Mouse (Mus musculus): ENCODE results near the gene Gm43951.
"Not testable (repeated sequence)": the region's sequence is repeated elsewhere in the genome, so short reads cannot be mapped to it uniquely, and the experiment has no call there.

Gm43951 gene

DNA sequence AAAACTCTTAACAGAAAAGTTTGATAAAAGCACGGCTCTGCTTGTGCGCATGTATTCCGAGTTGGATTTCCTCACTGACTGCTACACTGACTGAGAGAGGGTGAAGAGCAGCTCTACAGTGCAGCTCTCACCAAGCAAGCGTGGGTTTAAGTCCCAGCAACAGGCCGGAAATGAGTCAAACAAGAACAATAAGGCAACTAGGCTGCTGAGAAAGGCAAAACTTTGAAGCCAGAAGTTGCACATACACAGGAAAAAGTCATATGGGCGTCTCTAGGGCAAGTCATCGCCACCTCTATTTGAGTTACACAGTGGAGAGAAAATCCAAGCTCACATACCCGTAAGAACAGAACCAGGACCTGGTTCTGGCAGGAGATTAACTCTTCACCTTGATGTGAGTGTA lies 10.1 kb downstream of the Gm43951 start:
- no peak for DNase-seq

DNA sequence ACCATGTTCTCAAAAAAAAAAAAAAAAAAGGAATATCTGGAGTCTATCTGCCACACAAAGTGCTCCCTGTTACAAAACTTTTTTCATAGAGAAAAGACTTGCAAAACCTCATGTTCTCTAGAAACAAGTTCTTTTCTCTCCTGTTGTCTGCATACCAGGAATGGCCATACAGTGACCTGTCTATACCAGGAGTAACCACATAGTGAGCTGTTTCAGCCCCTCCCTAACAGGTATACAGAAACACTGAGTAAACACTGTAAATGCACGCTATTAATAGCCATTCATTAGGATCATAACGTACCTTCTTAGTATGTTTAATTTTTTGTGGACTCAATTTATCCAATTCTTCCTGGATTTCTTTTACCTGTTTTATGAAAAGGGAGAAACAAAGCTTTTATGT lies 12.4 kb downstream of the Gm43951 start:
- DNase-seq, result no peak

DNA sequence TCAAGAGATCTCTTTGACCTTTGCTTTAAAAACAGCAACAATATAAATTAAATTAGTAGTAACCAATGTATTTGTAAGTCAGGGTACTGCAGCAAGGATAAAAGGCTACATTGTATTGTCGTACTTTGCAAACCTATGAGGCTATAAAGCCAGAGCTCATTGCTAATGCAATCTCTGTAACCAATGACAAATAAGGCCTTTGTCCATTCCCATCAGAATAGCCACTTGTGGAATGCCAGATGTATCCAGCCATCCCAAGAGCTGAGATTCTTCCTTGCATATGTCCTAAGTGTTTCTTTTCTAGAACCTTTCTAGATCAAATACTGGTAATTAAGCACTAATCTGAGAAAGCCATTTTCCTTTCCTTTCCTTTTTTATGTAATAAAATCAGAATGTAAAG lies 15.8 kb downstream of the Gm43951 start:
- no peak for DNase-seq

DNA sequence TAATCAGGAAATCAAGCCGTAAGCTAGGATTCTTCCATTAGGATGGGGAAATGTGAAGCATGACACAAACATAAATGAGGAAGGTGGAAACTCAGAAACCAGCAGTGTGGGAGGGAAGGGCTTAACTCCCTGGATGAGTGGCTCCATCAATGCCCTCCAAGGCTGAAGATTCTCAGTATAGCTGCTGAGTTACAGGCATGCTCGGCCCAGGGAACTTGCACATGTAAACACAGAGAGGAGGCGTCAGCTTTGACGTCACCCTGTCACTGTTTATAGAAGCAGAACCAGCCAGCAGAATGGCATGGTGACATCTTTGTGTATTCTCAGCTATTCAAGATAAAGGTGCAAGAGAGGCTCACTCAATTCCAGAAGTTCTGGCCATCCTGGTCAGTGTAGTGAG lies 22.4 kb downstream of the Gm43951 start:
- no peak for DNase-seq

DNA sequence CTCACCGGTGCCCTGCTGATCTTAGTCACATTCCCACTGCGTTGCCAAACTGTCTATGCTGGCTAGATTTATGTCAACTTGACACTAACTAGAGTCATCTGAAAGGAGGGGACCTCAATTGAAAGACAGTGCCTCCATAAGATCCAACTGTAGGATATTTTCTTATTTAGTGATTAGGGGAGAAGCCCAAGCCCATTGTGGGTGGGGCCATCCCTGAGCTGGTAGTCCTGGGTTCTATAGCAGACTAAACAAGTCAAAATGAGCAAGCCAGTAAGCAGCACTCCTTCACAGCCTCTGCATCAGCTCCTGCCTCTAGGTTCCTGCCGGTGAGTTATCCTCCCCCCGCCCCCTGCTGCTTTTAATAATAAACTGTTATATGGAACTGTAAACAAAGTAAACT lies 25.5 kb downstream of the Gm43951 start:
- DNase-seq, result no peak

DNA sequence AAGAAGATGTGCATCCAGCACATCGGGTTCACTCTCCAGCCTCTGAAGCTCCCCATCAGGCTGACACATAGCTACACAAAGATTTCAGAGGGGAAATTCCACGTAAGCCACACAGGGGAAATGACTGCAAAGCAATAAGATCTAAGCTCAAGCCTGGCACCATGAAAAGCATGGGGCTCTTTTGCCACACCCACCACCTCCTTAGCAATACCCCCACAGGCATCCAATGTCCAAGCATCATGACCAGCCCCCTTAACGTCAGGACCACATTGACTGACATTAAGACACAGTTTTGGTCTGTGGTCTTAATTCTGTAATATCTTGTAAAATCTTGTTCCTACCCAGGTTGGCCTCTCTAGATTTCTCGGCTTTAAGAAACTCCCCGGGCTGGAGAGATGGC lies 26.1 kb downstream of the Gm43951 start:
- no peak for DNase-seq

DNA sequence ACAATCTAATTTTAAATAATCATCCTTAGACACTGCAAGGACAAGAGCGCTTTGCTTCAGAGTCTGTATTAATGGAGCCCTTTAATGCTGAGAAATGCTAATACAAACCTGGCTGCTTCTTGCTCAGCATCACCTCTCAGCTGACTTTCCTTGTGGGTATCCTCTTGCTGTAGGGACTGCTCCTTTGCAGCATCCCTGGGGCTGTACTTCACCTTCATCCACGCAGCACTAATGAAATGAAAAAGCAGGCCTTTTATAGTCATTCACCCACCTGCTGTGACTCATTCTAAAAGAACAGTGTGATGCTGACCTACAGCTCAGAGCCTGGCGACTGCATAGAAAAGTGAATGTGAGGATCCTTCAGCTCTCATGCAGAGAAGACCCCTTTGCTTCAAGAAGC lies 30.1 kb downstream of the Gm43951 start:
- no peak for DNase-seq

DNA sequence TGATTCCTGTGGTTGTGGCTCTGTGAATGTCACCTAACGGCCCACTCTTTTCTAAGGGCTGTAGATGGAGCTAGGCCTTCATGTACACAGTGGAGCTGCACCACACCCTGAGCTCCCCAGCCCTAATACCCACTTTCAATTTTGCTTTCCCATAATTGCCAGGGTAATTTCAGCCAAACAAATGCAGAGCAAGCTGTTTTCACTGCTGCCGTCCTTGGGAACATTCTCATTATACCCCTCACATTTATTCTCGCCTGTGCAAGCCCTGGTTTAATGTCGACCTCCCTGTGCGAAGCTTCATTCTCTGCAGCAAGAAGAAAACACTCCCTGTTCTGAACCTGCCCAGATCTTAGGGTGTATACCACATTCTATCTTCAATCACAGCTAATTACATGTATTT lies 30.7 kb downstream of the Gm43951 start:
- no peak for DNase-seq

DNA sequence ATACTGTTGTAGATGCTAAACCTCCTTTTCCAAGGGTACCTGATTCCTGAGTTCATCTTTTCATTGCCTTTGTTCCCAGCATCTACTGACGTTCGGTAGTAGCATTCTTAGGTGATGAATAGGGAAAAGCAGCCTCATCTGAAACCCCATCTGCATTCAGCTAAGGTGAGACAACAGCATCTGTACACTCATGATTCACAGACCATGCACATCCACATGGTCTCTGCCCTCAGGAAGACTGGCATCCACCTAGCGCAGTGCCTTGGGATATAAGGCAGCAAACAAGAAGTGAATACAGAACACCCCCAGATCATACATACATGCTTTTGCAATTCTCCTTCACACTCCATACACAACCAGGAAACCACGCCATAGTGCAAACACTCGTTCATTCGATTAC lies 31.9 kb downstream of the Gm43951 start:
- no peak for DNase-seq

DNA sequence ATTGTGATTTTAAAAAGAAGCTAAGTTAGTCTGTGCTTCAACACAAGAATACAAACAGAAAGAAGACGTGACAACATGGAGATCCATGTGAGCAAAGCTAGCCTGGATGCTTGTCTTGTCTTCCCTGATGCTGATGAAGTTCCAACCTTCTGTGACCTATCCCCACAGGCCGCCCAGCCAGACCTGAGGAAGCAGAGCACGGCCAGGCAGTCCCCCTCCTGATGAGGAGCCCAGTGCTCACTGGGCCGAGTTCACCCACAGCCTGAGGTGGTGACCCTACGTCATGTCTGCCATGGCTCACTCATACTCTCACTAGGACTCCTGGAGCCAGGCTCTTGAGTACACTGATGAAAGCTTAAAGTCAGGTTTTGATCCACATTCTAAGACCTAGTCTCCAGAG lies 33.1 kb downstream of the Gm43951 start:
- DNase-seq, result no peak

DNA sequence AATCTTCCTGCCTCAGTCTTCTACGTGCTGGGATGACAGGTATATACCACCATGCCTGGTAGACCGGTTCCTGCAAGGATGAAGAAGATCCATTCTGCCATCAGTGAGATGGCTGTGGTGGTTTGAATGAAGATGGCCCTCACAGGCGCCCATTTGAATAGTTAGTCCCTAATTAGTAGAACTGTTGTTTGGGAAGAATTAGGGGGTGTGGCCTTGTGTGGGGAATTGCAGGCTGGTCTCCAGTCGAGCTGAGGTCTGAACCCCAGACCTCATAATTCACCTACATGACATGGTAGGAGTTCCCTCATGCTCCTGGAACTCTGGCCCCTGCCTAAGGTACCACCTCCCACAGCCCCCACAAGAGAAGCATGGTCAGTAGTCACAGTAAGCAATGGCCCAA lies 34.7 kb downstream of the Gm43951 start:
- not testable (repeated sequence) for DNase-seq

DNA sequence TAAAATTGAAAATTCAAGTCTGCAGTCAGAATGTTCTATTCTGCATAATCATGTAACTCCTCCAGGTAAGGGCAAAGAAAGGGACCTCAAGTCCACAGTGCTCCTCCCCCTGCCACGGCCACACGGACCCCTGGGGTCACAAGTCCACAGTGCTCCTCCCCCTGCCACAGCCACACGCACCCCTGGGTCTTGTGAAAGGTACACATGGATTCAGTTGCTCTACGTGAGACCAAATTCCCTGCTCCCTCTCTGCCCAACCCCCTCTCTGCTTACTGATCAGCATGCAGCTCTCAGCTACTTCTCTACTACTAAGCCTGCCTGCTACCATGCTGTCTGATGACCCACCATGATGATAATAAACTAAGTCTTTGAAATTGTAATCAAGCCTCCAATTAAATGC lies 36.8 kb downstream of the Gm43951 start:
- no peak for DNase-seq

DNA sequence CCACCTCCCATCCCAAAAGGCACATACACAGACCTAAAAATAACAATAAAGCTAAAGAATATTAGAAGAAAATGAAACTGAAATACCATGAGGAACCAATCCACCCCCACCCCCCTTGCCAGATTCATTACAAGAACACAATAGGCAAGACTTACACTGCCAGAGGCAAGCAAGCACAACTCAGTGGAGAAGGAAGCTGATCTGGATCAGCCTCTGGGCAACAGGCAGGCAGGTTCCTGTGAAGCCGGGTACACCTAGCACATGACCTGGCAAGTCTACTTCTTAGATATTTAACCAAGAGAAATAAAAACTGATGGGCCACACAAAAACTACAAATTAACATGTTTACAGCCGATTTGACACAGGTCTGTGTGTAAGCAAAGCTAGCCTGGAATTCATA lies 43.4 kb downstream of the Gm43951 start:
- DNase-seq, result no peak

DNA sequence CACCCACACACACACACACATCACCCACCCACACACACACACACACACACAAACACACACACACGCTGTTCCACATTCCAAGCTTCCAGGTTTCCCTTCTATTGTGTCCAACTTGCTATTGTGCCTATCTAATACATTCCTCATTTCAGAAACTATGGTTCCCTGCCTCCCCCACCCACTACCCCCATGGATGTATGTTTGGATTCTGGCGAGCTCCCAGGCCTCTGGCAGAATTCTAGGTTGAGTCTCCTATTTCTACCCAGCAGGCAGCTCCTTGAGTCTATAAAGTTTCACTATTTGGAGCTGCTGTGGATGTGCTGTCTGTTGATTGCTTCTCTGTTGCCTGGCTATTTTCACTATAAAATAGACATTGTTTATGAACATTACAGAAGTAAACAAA lies 50.0 kb downstream of the Gm43951 start:
- DNase-seq, result no peak

DNA sequence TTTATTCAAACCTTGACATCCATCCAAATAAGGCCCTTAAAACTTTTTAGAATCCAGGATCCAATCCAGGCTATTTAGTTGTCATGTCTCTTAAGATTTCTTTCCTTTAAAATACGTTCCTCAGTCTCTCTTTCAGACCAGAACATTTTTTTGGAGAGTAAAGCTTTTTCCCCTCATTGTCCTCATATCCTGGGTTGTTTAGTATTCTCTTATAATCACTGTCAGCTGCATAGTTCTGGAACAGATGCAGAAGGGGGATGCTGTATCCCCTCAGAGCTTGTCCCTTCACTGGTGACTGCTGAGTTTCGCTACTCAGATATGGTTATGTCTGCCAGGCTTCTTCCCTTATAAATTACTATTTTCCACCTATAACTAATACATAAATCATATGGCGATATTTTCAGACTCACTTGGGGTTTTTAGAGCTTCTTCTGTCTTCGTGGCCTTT lies 50.6 kb downstream of the Gm43951 start:
- no peak for DNase-seq

DNA sequence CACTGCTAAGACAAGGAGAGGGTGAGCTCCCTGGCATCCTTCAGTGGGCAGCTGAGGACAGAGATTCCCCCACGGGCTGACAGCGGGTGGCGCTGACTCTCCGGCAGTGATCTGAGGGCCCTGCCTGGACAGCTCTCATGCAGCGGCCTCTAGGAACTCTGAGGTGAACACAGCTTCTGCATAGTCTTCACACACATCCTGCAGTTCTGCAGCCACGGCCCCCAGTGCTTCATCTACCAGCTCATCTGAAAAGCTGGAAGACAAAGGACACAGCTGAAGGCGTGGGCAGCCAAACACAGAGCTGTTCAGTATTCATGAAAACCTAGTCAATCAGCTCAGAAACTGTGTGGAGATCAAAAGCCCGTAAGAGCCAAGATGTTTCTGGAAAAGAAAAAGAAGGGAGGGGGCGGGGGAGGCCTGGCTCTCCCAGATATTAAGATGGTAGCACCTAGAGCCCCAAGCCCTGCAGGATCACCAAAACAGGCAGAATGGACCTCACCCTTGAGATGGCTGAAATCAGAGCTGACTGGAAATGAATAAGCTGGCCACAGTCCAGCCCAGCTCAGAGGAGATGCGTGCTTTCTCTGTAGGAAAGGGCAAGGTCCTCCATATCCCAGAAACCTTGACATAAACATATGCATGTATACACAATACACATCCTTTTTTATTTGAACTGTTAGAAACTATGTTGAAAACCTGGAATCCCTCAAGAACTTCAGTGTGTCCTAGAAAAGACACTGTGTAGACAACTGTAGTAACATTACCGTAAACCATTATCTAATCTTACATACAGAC lies 51.3 kb downstream of the Gm43951 start:
- no peak for DNase-seq
